Mouse (Mus musculus) heart, adult 9 months (tissue): ENCODE data around the gene Als2cr12.
A peak's percentile ranks its signal among the peaks of the same experiment; 100 is the strongest.
"Not testable (repeated sequence)": the region's sequence is repeated elsewhere in the genome, so short reads cannot be mapped to it uniquely, and the experiment has no call there.

Experiments
- DNase-seq, 2 experiments: peaks; one replicate each; pipeline ENCODE4 v3.0.0; 2022; ENCODE audit warnings: low spot score in 2 of 2

Gene Als2cr12

GRCm38 (mm10) chr1:58690006-58690744, 5.6 kb downstream of the Als2cr12 start:
- no peak for DNase-seq

- DNase-seq: no peak
Measured at GRCm38 (mm10) chr1:58689426-58689825, 6.4 kb downstream of the Als2cr12 start.

DNA sequence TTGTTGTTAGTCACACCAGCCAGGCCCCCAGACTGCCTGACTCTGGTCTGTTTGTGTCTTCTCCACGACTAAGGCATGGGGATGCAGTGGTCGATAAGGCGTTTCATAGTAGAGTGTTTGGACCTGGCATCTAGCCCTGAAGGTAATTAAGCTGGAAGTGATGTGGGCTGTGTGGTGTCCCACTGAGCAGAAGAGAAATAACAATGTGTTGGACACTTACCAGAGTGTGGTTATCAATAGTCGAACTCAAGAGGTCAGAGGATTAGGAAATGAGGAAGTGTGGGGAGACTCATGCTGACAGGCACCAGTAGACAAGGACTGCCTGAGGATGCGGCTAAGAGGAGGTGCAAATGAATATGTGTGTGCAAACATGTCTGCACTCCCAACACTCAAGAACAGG, 17.4 kb downstream of the Als2cr12 start:
- not testable (repeated sequence) for DNase-seq

- peak in 1 of 2 experiments; percentile 8 for DNase-seq
Measured at GRCm38 (mm10) chr1:58677575-58677974, 18.2 kb downstream of the Als2cr12 start.

DNA sequence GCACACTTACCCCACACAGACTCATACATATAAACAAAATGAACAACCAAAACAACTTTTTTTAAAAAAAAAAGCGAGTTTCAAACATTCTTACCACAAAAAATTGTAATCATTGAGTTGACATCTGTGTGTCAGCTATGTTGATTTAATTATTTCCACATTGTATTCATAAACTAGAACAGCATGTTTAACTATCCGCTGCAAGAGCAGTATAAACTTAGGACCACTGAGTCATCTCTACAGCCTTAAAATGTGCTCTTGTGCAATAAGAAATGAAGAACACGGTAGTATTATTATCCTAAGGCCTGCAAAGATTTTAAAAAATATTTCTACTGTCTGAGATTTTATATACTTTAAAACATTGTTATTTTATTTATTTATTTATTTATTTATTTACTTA, 20.8 kb downstream of the Als2cr12 start:
- DNase-seq: no peak

GRCm38 (mm10) chr1:58672116-58672515, 23.7 kb downstream of the Als2cr12 start:
- no peak for DNase-seq

- DNase-seq: not testable (repeated sequence)
Measured at GRCm38 (mm10) chr1:58669635-58670034, 26.2 kb downstream of the Als2cr12 start.

DNA sequence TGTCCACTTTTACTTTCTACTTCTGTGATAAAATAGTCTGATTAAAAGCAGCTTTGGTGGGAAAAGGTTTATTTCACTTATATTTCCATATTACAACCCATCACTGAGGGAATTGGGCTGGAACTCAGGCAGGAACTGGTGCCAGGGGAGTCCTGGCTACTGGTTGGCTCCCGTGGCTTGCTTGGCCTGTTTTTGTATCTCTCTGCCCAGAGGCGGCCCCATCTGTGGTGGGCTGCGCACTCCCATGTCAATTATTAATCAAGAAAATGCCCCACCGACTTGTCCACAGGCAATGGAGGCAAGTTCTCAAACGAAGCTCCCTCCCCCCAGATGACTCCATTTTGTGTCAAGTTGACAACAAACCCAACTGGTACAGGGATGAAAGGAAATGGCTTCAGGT, 27.6 kb downstream of the Als2cr12 start:
- DNase-seq: no peak

DNA sequence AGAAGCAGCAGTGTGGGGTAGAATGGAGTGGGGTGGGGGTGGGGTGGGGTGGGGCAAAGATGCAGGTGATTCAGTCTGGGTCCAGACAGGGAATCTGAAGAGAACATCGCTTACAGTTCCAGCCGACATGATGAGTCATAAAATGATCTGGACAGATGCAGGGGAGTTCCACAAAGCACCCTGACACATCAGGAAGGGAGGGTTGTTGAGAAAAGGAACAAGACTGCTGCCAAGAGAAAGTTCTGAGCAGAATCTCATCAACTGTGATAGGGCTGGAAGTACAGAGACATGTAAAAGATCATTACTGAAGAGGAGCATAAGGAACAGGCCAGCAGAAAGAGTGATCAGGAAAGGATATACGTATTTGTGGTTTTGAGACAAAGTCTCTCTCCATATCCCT, 32.4 kb downstream of the Als2cr12 start:
- DNase-seq: not testable (repeated sequence)

- DNase-seq: not testable (repeated sequence)
Measured at GRCm38 (mm10) chr1:58662671-58663070, 33.1 kb downstream of the Als2cr12 start.

- DNase-seq: peak; percentile 63 to 67
Measured at GRCm38 (mm10) chr1:58652480-58653403, 43.0 kb downstream of the Als2cr12 start.

DNA sequence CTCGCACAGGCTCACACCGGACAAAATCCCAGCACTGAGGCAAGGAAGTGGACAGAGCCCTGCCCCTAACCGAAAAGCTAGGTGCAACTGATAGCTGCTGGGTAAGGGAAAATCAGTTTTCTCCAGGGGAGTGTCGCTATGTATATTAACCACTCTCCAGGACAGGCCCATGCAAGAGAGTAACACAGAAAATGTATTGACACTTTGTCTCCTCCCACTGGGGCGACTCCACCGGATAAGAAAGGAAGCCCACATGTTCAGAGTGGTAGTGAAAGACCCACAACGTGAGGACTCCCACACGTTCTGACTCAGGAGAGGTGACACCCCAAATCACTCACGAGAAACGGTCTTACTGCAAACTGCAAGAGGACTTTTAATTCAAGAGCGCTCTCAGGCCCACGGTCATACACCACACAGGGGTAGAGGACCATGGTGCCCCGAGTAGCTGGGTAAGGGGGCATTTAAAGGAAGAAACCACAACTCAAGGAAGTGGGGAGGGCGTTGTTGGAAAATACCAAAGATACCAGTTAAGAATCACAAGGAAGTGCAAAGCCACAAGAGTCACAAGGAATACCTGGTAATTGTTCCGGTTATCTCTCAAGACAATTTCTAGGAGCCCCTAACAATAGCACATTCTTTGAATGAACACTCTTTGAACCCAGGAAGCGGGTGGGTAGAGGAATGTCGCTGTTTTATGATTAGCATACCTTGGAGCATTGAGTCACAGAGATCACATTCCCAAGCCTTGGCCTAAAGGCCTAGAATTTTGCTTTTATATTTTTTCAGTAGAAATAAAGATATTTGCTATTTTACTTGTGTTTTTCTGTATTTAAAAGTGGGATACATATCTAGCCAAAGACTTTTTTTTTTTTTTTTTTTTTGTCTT, 44.0 kb downstream of the Als2cr12 start:
- not testable (repeated sequence) for DNase-seq

- DNase-seq: not testable (repeated sequence)
Measured at GRCm38 (mm10) chr1:58628847-58629246, 66.9 kb downstream of the Als2cr12 start.

DNA sequence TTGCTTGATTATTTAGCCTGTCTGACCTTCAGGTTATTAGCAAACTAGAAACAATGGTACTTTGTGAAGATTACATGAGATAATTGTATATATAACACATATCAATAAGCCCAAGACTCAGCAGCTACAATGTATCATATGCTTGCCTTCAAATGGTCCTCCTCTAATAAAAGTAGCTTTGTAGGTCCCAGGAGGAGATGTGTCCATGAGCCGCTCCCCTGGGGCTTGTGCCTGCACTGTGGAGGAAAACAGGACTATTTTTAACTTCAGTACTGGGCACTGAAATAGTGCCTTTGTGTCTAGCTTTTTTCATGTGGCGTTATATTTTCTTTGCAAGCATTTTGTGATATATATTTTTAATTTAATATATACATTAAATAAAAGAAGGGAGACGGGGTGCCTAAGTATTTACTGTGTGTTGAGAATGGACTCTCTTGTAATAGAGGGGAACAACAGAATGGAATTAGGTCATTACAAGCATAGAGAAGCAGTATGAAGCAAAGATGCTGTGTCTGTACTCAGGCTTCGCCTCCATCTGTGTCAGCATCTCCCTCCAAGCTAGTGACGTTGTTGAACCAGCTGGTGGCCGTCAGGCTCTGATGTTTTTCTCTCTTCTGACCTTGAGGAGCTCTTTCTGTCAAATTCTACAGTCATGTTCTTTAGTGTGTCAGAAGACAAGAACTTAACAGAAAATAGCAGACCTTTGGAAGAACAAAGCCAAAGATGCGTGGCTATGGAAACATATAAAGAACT, 73.6 kb downstream of the Als2cr12 start:
- DNase-seq: peak; percentile 6 to 19

- peak; percentile 10 to 30 for DNase-seq
Measured at GRCm38 (mm10) chr1:58621251-58621650, 74.5 kb downstream of the Als2cr12 start.

- DNase-seq: no peak
Measured at GRCm38 (mm10) chr1:58618766-58619165, 77.0 kb downstream of the Als2cr12 start.

- no peak for DNase-seq
Measured at GRCm38 (mm10) chr1:58617978-58618668, 77.7 kb downstream of the Als2cr12 start.

- DNase-seq: no peak
Measured at GRCm38 (mm10) chr1:58617076-58617475, 78.7 kb downstream of the Als2cr12 start.

DNA sequence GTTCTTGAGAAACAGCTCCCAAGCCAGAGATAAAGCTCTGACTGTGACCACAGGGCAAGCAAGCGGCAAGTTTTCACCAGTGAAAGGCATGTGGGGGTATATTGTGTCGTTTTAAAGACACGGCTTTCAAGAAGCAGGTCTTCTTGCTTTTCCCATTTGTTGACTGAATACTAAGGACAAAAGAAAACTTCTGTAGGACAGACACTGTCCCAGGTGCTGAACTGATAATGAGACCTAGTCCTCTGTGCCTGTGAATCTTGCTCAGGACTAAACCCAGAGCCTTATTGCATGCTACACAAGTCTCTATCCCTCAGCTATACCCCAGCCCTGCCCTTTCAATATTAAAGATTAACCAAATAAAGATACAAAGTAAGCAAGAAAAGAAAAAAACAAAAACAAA, 79.6 kb downstream of the Als2cr12 start:
- DNase-seq: no peak

DNA sequence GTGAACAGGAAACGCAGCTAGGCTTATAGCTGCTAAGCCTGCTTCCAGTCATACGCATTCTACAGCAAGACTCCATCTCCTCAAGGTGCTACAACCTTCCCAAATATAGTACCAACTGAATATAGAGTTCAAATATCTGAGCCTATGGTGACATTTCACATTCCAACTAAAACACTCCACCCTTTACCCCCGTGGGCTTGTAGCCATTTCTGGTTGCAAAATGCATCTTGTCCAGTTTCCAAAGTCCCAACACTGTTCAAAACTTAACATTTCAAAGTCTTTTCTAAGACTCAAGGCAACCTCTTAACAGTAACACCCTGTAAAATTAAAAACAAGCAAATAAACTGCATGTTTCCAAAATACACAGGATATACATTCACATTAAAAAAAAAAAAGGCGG, 80.6 kb downstream of the Als2cr12 start:
- no peak for DNase-seq
